In the genomic region with DNA sequence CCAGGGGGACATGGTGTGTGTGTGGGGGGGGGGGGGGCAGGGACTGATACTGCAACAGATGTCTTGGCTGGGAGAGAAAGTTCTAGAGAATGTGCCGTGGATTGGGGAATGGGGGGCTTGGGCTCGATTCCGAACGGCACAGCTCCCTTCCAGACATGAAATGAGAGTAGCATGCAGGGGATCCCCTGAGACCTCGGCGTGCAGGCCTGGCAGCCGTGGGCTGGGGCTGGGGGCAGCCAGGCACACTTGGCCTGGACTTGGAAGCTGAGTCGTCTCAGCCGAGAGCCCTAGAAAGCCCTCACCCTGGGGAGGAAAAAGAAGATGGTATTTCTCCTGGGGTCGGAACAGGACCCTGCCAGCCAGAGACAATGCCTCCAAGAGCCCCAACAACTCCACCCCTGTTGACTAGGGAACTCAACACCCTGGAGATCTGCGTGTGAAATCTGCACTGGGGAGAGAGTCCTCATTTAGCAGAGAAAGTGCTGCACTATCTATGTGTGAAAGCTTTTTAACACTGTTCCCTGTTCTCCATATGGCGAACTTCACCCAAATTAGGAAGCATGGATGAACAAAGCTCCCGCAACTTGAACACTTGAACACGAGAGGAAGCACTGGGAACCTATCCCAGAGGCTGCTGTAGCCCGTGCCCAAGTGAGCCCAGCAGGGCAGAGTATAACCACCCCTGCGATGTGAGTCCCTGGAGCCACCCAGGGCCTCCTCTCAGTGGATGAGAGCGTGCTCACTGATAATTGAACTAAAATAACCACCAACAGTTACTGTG, we compare ENCODE assay signal across 14 mouse cellular contexts.
DNase-seq lines count a peak whose midpoint lies in the region; ATAC-seq and TF ChIP-seq lines count a peak whose summit lies in the region.
"Had no signal": no experiment of that assay in that cellular context is flagged by ENCODE, and none has a peak within 500 bp of the region (broad histone marks: within the 10 kb centered on the region; RNA-seq: fewer than 3 reads in every experiment).

No protein-coding gene starts in this region.

- no peak overlapping the region for H3K4me2 ChIP-seq in limb, embryonic 14.5 days (replicated peaks; ENCODE audit: low read depth, low read length, severe bottlenecking)
- H3K4me2 ChIP-seq: hindbrain, embryonic 13.5 days; kidney, embryonic 15.5 days; liver, embryonic 12.5 days had no signal

- peak; percentile 55 to 81 for DNase-seq in frontal cortex, postnatal 36 days (ENCODE audit: low spot score in 2 of 2)
- DNase-seq in frontal cortex, postnatal 14 days (ENCODE audit: low spot score in 2 of 2) = no peak
- no peak for DNase-seq in limb, embryonic 14.5 days (ENCODE audit: low spot score)
- no peak for DNase-seq in limb, embryonic 10.5 days (ENCODE audit: low spot score)
- DNase-seq in layer of hippocampus, postnatal 10 days (ENCODE audit: low spot score in 2 of 2) = peak; percentile 47 to 61
- DNase-seq in right cerebral cortex, postnatal 36 days (ENCODE audit: low spot score in 2 of 2) = peak; percentile 43 to 73
- no peak for DNase-seq in gastrocnemius, adult 8-10 months (ENCODE audit: low spot score in 2 of 2)
- no peak for DNase-seq in cerebellum, adult 8-10 months
- DNase-seq: adrenal gland, postnatal 36 days; cerebellum, adult 9-11 months; thymus, postnatal 4 days had no signal

- no peaks in the 10 kb centered on the region for H3K4me1 ChIP-seq in limb, embryonic 14.5 days (ENCODE audit: control insufficient read depth, insufficient read depth, low read length)
- peaks cover 12% of the 10 kb centered on the region for H3K4me1 ChIP-seq in limb, embryonic 10.5 days
- H3K4me1 ChIP-seq: liver, embryonic 12.5 days had no signal

- H3K4me3 ChIP-seq in limb, embryonic 14.5 days (replicated peaks; ENCODE audit: low read length) = no peak overlapping the region
- H3K4me3 ChIP-seq in limb, embryonic 10.5 days = no peak overlapping the region
- H3K4me3 ChIP-seq: hindbrain, embryonic 13.5 days; kidney, embryonic 15.5 days; liver, embryonic 12.5 days had no signal

- no peak overlapping the region for H3K9ac ChIP-seq in limb, embryonic 14.5 days (ENCODE audit: low read depth, low read length, severe bottlenecking)
- H3K9ac ChIP-seq: hindbrain, embryonic 13.5 days; kidney, embryonic 15.5 days; liver, embryonic 12.5 days had no signal

- H3K9me3 ChIP-seq in limb, embryonic 14.5 days (ENCODE audit: control insufficient read depth, low read length) = no peaks in the 10 kb centered on the region
- H3K9me3 ChIP-seq in limb, embryonic 10.5 days (replicated peaks) = no peaks in the 10 kb centered on the region
- H3K9me3 ChIP-seq: hindbrain, embryonic 13.5 days; kidney, embryonic 15.5 days; liver, embryonic 12.5 days had no signal

- WGBS in limb, embryonic 14.5 days = 53% methylated on average over 17 of the region's 17 CpGs
- 84% methylated on average over 17 of the region's 17 CpGs for WGBS in limb, embryonic 10.5 days

- peak; percentile 41 for ATAC-seq in limb, embryonic 14.5 days (ENCODE audit: low FRiP score, low read depth)
- ATAC-seq: liver, embryonic 12.5 days had no signal

- H3K27me3 ChIP-seq in limb, embryonic 14.5 days (ENCODE audit: control insufficient read depth, insufficient read depth, low read length) = no peaks in the 10 kb centered on the region
- 0 out of 2 replicates have a peak, but pooled peaks cover 4% of the 10 kb centered on the region for H3K27me3 ChIP-seq in limb, embryonic 10.5 days (ENCODE audit: low read depth, poor library complexity, severe bottlenecking)
- H3K27me3 ChIP-seq: liver, embryonic 12.5 days had no signal

- no peak overlapping the region for H3K27ac ChIP-seq in limb, embryonic 14.5 days (replicated peaks; ENCODE audit: low read depth, low read length)
- H3K27ac ChIP-seq in limb, embryonic 10.5 days = no peak overlapping the region
- H3K27ac ChIP-seq: hindbrain, embryonic 13.5 days; kidney, embryonic 15.5 days; liver, embryonic 12.5 days had no signal

- H3K36me3 ChIP-seq in limb, embryonic 14.5 days (ENCODE audit: control insufficient read depth, insufficient read depth, low read length) = no peaks in the 10 kb centered on the region
- H3K36me3 ChIP-seq in limb, embryonic 10.5 days = no peaks in the 10 kb centered on the region
- H3K36me3 ChIP-seq: hindbrain, embryonic 13.5 days; kidney, embryonic 15.5 days; liver, embryonic 12.5 days had no signal

- no peak for TF ChIP-seq POLR2A in limb, embryonic 14.5 days (IDR thresholded peaks at IDR 0.05; ENCODE audit: borderline replicate concordance, extremely low read depth, insufficient read depth, insufficient read length)

Comparison
In these comparisons a context has a peak if more than half of its experiments do, and no peak if none do; other contexts are left out.
1. DNase-seq: peak in frontal cortex, postnatal 36 days (2 of 2), layer of hippocampus, postnatal 10 days (2 of 2) and right cerebral cortex, postnatal 36 days (2 of 2); none in frontal cortex, postnatal 14 days (0 of 2), limb, embryonic 14.5 days (single experiment), limb, embryonic 10.5 days (single experiment), gastrocnemius, adult 8-10 months (0 of 2) and cerebellum, adult 8-10 months (single experiment).